In the genomic region with DNA sequence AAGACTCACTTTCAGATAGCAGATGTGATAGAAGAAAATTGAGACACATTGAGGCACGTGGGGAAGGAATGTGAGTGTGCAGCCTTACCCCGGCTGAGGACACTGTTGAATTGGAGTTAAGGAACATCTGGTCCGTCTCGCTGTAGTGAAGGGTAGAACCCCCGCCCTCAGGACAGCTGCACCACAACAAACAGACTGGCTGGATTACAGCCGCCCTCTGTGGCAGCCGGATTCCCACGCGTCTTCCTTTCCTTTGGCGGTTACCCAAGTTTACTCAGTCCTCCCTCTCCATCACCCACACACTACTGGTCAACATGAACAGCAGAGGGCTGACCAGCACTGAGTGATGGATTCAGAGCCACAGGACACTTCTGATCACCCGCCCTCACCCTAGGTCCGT, we compare ENCODE assay signal across 8 mouse cellular contexts.
DNase-seq lines count a peak whose midpoint lies in the region; ATAC-seq and TF ChIP-seq lines count a peak whose summit lies in the region.

No protein-coding gene starts in this region.

- 58% methylated on average over 12 of the region's 12 CpGs for WGBS in heart, adult 2 months
- WGBS in heart, embryonic 12.5 days: 69% methylated on average over 12 of the region's 12 CpGs
- 48% methylated on average over 12 of the region's 12 CpGs for WGBS in kidney, embryonic 14.5 days

- no peak overlapping the region for H3K27ac ChIP-seq in heart, adult 2 months
- H3K27ac ChIP-seq in heart, embryonic 12.5 days (ENCODE audit: poor library complexity, severe bottlenecking): no peak overlapping the region
- H3K27ac ChIP-seq in kidney, embryonic 14.5 days (ENCODE audit: low read depth, low read length): no peak overlapping the region

- no peaks in the 10 kb centered on the region for H3K9me3 ChIP-seq in heart, embryonic 12.5 days (replicated peaks)
- H3K9me3 ChIP-seq in kidney, embryonic 14.5 days (ENCODE audit: control insufficient read depth, low read length): no peaks in the 10 kb centered on the region

- peak; percentile 51 to 71 for DNase-seq in heart, adult 2 months
- peak; percentile 19 for DNase-seq in gastrocnemius, postnatal 10 days
- DNase-seq in lung, postnatal 36 days: peak; percentile 69
- no peak for DNase-seq in right cerebral cortex, postnatal 4 days
- DNase-seq in right cerebral cortex, postnatal 36 days (ENCODE audit: low spot score in 2 of 2): no peak
- no peak for DNase-seq in left cerebral cortex, adult 11 months (ENCODE audit: low spot score)

- no peak overlapping the region for H3K4me3 ChIP-seq in heart, adult 2 months
- H3K4me3 ChIP-seq in heart, embryonic 12.5 days: no peak overlapping the region
- H3K4me3 ChIP-seq in kidney, embryonic 14.5 days (ENCODE audit: low read length): no peak overlapping the region

- no peaks in the 10 kb centered on the region for H3K27me3 ChIP-seq in heart, adult 2 months (ENCODE audit: control insufficient read depth, insufficient read depth, low read length)
- H3K27me3 ChIP-seq in heart, embryonic 12.5 days (replicated peaks): no peaks in the 10 kb centered on the region
- no peaks in the 10 kb centered on the region for H3K27me3 ChIP-seq in kidney, embryonic 14.5 days (ENCODE audit: control insufficient read depth, insufficient read depth, low read length)

- intact Hi-C loops in heart, adult 2 months (cut with DNase I): no loop called here

- no peak for ATAC-seq in heart, embryonic 12.5 days (ENCODE audit: insufficient number of reproducible peaks, low FRiP score)
- peak; percentile 93 for ATAC-seq in kidney, embryonic 14.5 days (ENCODE audit: low FRiP score, low TSS enrichment)

- no peak for TF ChIP-seq POLR2A in heart, adult 2 months (IDR thresholded peaks at IDR 0.05; ENCODE audit: insufficient read depth, low read depth, low read length)

- no peak overlapping the region for H3K9ac ChIP-seq in heart, adult 2 months (ENCODE audit: low read depth, low read length)
- no peak overlapping the region for H3K9ac ChIP-seq in heart, embryonic 12.5 days
- H3K9ac ChIP-seq in kidney, embryonic 14.5 days (ENCODE audit: low read depth, low read length): no peak overlapping the region

- no peak overlapping the region for H3K4me2 ChIP-seq in heart, embryonic 12.5 days
- no peak overlapping the region for H3K4me2 ChIP-seq in kidney, embryonic 14.5 days (replicated peaks; ENCODE audit: low read depth, low read length)

- TF ChIP-seq EP300 in heart, adult 2 months (IDR thresholded peaks at IDR 0.05; ENCODE audit: insufficient read depth, low read depth, low read length): no peak

- H3K79me2 ChIP-seq in heart, adult 2 months (replicated peaks; ENCODE audit: control insufficient read depth, insufficient read depth, low read length): no peaks in the 10 kb centered on the region

- H3K4me1 ChIP-seq in heart, adult 2 months (ENCODE audit: control insufficient read depth, insufficient read depth, low read length): no peaks in the 10 kb centered on the region; the same call in 1 of the 2 replicates
- no peaks in the 10 kb centered on the region for H3K4me1 ChIP-seq in heart, embryonic 12.5 days (replicated peaks)
- H3K4me1 ChIP-seq in kidney, embryonic 14.5 days (ENCODE audit: control insufficient read depth, insufficient read depth, low read length): no peaks in the 10 kb centered on the region

- TF ChIP-seq CTCF in heart, adult 2 months (IDR thresholded peaks at IDR 0.05): 0 out of 2 replicates have a peak, but pooled peaks have one; percentile 5

- no peaks in the 10 kb centered on the region for H3K36me3 ChIP-seq in heart, adult 2 months (ENCODE audit: control insufficient read depth, insufficient read depth, low read length)
- H3K36me3 ChIP-seq in heart, embryonic 12.5 days: no peaks in the 10 kb centered on the region
- no peaks in the 10 kb centered on the region for H3K36me3 ChIP-seq in kidney, embryonic 14.5 days (ENCODE audit: control insufficient read depth, insufficient read depth, low read length)

Comparison
In these comparisons a context has a peak if more than half of its experiments do, and no peak if none do; other contexts are left out.
1. DNase-seq: peak in heart, adult 2 months (2 of 2), gastrocnemius, postnatal 10 days (single experiment) and lung, postnatal 36 days (single experiment); none in right cerebral cortex, postnatal 4 days (single experiment), right cerebral cortex, postnatal 36 days (0 of 2) and left cerebral cortex, adult 11 months (single experiment).